Mouse (Mus musculus): ENCODE measurements around the gene Zfp366.
"Not testable (repeated sequence)": the region's sequence is repeated elsewhere in the genome, so short reads cannot be mapped to it uniquely, and the experiment has no call there.

Zfp366 gene

DNA sequence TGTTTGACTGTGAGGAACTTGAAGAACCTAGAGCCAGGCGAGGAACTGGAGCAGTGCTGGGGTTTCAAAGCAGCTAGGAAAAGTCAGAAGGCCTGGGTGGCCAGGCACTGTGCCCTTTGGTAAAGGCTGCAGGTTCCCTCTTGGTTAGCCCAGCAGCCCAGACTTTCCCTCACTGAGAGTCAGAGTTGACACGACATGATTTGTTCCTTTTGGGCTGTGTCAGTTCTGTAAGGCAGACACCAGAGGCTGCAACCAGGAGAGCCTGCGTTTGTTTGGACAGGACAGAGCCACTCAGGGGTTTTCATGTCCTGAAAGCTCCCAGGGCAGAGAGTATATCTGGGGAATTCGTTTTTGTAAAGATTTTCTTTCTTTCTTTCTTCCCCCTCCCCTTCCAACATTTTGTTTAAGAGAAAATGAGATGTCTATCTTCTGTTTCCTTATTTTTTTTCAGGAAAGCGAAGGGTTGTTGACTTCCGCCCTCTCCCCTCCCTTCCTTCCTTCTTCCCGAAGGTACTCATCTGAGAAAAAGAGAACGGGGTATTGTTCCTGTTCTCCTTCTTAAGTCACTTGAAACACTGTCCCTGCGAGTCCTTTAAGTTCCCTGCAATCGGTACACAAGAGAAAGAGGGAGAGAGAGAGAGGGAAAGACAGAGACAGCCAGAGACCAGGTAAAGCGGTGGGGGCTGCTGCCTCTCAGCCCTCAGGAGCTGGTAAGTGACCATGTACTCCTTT, at the start of gene Zfp366:
TSS of gene Zfp366 (plus strand) at position 669 of the 732 bp plus-strand sequence.
- no peak for DNase-seq

DNA sequence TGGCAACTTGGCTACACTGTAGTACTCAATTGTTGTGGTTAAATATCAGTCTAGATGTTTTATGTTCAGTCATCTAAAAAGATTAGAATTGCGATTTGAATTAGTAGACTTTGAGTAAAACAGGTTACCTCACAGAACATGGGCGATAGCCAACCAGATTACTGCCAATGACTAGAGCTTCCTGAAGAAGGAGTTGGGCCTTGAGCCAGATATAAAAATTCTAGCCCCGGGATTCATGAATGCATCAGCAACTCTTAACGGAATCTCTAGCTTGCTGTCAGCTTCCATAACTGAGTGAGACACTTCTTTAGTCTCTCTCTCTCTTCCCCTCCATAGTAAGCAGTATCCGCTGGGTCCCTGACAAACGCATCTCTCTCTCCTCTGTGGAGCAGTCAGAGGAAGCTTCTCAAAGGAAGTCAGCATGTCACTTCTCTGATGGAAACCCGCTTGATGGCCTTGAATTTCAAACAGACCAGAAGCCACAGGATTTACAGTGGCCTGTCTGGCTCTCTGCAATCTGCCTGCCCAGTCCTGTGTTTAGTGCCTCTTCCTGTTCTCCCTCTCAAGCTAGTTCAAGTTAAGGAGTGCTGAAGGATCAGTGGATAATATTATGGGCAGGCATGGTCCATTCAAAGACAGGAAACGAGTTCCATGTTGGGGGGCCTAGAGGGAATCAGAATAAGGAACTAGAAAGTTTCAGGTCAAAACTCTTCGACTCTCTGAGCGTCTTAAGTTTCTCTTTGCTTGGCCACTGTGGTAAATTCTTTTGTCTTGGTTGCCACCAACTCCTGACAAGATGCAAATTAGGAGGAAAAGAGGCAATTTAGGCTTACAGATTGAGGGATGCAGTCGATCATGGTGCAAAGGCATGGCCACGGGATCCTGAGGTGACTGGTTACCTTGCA, 46.0 kb upstream of the Zfp366 start:
- no peak for DNase-seq

DNA sequence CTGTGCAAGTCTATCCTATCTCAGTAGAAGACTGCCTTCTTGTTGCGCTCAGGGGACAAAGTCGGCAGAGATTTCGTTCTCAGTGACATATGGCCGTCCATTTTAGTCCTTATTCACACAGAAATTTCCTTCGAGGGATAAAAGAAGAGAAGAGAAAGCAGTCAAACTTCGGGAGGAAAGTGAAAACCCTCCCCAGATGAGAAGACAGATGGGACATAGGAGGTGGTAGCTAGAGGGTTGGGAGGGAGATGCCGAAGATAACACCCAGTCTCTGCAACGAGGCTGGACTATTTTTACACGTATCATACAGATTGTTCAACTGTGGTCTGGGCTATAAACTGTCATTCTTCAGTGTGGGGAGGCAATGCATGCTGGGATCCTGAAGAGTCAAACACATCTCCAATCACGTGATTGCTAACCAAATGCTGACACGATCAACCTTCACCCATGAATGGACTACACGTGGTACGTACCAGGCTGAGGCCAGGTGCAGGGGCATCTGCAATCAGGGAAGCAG, 38.2 kb upstream of the Zfp366 start:
- no peak for DNase-seq

DNA sequence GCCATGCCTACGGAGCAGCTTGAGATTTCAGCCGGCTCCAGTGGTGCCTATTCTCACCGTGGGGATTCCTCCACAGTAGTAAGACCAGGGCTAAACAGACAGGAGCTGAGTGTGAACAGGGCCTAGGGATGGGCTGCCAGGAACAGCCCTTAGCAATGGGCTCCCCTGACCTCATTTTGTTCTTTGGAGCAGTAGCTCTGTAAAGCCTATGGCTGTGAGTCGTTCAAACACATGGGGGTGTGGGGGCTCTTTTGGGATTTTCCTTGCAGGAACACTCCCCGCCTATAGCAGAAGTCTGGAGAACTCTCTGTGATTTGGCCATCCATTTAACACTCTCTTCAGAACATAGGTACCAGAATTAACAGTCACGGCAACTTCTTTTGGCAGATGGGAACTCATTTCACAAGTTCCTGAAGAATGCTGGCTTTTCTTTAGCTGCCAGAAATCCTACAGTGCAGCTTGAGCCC, 36.9 kb upstream of the Zfp366 start:
- no peak for DNase-seq

DNA sequence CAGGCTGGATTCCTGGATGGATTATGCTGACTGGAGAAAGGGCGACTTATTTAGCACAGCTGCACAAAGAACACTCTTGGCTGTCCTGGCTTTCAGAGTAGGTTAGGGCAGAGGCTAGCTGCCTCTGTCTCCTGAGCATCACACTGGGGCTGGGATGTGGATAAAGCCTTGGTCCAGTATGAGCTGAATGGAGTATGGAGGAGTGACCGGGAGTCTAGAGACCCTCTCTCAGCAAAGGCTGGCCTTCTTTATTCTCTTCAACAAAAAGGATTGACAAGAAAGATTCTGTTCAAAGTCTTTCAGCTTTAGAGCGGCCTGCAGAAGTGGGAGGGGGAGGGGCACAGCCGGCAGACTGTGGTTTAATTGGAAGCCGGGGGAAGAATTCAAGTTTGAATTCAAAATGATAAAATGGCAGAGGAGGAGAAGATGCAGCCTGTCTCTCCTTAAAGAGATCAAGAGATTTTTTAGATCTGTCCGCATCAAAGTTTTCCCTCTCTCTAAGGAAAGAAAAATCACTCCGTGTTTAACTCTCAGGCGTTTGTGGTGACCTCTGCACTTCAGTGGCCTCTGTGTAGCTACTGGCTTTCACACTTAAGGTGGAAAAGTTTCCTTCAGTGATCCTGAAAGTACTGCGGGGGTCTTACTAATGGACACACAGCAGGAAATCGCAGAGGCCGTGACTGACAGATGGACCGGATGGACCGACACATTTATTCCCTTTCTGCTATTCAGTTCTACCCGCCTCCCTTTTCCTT, 34.9 kb upstream of the Zfp366 start:
- DNase-seq, result no peak

DNA sequence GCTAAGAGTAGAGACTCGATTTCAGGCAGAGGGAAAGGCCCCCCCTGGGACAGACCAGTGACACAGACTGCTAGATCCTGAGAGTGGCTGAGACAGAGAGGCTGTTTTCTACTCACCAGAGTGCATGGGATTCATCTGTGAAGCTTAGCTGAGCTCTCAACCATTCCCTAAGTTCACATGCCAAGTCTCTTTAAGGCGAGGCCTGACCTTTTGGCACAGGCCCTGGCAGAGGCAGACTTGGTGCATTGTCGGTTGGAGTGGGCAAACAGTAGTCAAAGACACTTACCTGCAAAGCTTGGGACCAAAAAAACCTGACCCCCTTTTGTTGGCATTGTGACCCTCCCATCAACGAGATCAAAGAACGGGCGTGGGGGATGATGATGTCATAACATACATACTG, 34.0 kb upstream of the Zfp366 start:
- DNase-seq, result no peak

DNA sequence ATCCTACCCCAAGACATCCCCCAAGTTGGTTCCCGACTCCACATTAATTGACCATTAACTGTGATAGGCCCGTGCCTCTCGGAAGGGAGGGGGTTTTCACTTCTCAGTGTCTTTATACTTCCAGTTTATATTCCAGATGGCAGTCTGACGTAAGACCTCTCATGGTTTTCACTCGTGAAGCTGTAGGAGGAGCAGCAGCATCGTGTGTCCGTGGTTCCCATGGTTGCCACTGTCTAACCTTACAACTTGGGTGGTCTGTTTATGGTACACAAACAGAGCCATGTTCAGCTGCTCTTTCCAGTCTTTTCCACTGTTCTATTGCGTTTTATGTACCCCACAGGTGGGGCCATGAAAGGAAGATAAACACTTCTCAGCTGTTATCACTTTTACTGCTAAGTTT, 33.5 kb upstream of the Zfp366 start:
- DNase-seq, result no peak

DNA sequence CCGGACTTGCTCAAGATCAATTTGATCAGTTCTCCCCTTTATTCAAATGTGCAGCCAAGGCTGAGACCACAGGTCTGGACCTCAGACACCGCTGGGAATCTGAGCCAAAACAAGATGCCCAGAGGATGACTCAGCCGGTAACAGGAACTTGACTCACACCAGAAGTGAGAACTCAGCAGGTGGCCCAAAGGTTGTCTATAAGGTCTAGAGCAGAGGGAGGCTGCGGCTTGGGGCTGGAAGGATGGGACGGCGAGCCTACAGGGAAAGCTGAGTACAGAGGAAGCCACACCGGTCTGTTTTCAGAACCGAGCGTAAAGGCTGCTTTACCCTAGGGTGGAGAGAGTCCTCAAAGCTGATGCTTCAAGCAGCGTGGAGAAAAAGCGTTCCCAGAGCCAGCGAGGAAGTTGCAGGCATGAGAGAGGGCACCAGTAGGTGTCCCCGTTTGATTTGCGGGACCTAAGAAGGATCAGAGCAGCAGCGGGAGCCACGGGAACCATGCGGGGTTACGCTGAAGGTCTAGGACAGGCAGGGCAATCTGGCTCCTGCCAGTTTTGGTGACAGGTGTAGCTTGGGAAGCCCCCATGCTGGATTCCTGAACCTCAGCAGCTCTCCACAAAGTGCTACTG, 32.2 kb upstream of the Zfp366 start:
- DNase-seq, result no peak

DNA sequence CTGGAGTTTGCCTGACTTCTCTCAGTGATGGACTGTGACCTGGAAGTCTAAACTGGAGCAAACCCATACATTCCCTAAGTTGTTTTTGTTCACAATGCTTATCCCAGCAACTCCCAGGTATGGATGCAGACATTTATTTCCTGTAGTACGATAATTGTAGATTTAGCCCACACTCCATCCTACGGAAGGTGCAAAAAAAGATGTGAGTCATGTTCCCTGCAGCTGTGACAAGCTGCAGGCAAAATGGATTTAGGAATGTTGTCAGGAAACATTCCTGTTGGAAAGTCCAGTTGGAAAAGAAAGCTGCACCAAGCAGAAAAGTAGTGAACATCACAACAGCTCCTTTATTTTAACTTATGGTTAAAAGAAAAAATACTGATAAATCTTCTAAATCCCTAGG, 26.9 kb upstream of the Zfp366 start:
- DNase-seq, result no peak

DNA sequence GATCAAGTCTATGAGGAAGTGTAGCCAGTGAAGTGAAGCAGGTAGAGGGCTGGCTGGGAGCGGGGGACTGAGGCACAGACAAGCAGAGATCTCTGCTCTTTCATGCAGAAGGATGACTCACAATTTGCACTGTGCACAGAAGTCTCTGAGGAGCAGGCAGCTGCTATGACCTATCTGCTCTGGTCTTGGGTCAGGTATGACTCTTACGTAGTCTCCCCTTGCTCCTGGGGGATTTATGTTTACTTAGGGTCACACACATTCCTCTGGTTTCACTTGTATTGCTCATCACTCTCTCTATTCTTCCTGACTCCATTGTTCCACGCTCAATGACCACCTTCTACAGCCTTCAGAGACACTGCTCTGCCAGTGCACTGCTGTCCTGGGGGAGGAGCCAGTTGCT, 25.9 kb upstream of the Zfp366 start:
- DNase-seq, result no peak

DNA sequence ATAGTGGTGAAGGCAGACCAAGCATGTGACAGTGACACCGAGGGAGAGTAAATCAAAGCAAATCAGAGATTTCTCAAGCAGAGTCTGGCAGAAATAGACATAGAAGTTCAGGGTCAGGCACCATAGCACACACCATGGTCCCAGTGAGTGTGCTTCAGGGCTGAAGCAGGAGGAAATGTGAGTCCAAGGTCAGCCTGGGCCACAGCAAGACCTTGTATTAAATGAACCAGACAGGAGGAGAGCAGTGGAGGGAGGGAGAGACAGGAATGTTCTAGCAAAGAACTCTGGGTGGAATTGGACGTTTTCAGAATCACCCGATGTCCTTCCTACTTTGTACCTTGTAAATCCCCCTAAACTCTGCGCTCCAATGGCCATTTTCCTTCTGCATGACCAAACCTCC, 21.6 kb upstream of the Zfp366 start:
- DNase-seq, result no peak

DNA sequence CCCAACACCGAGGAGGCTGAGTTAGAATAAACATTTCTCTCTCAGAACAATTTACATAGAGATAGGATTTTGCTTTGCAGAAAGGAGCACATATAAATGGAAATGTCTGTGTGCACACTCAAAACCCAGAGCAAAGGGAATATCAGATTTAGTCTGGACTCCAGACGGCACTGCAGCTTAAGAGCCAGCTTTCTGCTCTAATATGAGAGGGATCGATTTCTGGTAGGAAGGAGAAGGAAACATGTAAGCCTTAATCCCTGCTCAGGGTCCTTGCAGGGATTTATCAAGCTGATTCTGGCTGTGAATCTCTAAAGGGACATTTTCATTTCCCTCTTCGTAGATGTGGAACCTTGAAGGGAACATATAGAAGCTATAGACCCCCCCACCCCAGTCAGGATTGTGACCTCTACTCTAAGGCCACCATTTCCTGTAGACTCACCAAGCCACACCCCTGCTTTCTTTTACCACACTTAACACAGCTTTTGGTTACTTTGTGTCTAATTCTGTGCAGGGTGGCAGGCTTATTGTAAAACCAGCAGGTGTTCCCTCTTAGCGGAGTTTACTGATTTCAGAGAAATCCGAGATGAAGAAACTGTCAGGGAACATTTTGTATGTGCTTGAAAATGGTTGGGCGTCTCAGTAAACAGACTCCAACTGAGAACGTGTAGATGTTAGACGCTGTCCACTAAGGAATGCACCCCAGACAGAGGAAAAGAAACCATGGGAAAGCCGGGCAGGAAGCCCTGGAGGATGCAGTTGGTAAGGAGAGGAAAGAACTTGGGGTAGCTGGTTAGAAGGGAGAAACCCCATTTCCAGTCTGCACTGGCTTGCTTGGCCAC, 20.9 kb upstream of the Zfp366 start:
- DNase-seq, result no peak

DNA sequence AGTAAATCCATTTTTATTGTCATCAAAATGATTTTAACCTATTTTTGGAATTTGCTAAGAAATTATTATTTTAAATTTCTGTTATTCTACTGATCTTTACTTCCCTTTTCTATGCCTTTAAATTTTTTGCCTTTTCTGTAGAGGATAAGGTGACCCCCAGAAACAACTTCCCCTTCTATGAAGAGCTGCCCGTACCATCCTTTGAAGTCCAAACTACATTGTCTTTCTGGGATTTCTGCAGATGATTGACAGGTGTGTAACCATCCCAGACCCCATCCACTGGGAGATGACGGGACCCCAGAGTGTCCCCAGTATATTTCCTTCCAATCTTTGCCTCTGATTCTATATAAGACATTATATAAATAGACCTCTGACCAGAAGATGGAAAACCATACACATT, 20.3 kb upstream of the Zfp366 start:
- DNase-seq, result no peak

DNA sequence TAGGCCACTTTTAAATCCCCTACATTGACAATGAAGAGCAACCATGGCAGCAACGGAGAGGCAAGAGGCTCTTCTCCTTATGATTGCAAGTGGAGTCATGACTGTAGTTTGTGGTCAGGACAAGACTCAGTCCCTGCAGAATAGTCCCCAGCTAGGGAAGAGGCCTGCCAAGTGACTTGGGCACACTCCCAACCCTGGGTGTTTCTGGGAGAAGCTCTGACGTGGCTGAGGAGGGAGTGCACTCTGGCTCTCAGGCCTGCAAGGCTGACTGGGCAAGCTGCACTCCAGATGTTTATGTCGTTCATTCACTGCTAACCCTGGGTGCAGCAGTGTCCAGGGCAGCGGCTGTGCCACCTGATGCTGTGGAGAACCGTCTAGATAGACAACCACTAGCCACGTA, 15.2 kb upstream of the Zfp366 start:
- DNase-seq, result peak; percentile 74

DNA sequence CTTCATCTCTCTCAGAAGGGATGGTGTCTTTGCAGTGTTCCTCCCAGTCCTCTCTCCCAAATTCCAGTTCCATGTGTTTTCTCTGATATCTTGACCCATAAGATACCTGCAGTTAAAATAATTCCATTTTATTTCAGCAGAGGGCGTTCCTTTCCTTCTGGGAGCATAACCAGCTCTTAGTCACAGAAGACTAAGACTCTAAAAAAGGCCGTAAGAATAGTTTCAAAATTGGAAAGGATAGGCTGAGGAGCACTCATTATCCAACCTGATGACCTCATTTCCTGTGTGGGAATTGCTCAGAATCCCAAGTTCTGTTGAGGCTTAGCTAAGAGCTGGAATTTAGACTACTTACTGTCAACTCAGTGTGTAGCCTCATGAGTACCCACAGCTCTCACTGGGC, 14.3 kb upstream of the Zfp366 start:
- DNase-seq, result no peak

DNA sequence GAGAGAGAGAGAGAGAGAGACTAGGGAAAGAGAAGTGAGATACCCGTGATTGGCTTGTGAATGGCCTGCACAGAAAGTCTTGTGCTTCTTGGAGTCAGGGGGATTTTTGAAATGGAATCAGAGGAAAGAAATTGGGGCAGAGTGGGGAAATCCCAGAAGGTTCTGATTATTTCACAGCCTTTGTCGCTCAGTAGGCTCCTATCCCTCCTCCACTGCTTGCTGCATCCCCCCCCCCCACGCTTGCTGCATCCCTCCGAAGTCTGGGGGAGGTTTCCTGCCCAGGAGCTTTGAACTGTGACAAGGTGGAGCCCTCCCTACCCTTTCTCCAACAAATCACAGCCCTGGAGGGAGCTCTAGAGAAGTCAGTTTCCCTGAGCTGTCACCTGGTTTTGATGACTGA, 10.8 kb upstream of the Zfp366 start:
- no peak for DNase-seq

DNA sequence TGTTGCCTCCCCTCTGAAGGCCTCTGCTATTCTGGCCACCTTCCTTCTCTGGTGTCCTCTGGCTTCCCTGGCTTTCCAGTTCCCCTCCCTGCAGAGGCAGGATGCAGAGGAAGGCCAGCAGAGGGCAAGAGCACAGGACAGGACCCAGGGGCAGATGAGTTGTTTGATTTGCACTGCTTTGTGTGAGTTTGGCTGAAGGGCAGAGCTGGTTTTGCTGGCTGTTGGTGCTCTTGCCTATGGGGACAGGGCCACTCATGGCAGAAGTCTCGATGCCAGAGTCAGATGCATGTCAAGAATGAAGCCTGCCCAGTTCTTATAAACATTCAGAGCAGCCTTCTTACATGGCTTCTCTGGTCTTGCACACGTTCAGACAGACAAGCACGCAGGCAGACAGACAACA, 1.8 kb upstream of the Zfp366 start:
- DNase-seq, result not testable (repeated sequence)

DNA sequence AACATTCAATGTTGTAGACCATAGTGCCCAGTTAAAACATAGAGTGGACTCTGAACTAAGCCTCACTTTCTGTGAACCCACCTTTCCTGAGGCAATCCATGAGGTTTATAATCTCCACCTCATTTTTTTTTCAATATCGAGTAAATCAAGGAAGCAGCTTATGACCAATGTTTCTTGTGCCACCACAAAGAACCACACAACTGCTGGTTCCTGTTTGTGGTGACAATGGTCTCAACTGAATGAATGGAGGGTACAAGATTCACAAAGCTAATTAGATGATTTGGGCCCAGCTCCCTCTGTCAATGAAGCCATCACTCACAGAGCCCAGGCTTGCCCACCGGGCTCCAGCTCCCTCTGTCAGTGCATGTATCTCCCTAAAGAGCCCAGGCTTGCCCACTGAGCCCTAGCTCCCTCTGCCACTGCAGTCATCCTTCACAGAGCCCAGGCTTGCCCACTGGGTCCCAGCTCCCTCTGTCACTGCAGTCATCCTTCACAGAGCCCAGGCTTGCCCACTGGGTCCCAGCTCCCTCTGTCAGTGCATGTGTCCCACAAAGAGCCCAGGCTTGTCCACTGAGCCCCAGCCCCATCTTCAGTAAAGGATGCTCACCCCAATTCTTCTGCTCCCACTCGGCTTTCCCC, 1.2 kb upstream of the Zfp366 start:
- no peak for DNase-seq

DNA sequence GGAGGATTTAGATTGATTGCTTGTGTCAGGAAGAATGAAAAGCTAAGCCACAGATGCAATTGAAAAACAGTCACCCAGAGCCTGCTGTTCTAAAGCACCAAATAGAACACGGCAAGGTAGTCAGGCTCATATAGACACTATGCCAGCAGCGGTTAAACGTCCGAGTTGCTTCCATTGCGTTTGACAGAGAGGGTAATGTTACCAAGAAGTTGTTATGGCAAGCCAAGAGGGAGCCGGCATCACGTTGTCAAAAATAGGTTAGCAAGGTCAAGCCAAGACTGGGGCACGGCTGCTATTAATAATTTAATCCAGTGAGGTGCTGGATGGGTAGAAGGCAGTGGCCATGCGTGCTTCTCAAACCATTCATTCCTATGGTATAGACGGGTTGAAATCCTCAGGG, 950 bp downstream of the Zfp366 start:
- no peak for DNase-seq

DNA sequence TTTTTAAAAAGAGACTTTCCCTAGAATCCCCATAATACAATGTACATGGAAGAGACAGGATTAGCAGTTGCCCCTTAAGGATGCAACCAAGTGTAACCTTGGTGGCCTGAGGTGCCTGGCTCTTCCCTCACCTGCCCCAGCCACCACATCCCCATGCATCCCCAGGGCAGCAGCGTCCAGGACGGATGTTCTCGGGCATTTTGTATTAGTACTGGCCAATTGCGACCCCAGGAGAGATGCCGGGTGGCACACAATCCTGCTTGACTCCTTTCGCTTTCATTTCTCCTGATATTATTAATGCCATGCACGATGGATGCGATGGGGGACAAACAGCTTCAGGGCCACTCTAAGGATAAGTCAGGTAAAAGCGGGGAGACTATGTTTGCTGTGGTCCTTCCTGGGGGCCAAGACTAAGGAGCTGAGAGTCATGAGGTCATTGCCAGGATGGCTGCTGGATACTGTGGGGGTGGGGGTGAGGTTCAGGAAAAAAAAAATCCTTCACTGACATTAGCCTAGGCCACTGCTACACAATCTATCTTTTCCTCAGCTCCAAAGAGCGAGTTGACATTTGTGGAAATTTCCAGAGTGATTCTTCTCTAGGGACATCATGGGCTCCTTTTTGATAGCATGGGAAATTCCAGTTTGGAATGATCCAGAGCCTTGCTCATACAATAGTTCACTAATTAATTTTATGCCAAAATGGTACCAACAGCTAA, 1.7 kb downstream of the Zfp366 start:
- DNase-seq, result no peak

DNA sequence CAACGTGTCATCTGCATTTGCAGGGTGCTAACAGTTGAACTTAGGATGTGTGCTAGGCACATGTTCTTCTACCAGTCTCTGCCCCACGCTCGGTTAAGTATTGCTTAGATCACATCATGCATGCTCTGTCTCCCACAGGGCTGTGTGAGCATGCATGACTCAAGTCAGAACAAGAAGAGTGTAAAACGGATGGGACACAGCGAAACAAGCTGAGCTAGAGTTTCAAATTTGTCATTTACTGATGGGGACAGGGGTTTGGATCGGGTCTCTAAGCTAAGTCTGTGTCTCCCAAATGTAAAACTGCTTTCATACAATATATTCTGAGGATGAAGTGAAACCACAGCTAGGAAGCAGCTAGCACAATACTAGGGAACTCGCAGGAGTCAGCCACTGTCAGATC, 2.2 kb downstream of the Zfp366 start:
- no peak for DNase-seq

Data from lung, postnatal 36 days (tissue).